Mouse (Mus musculus): ENCODE measurements around the gene Slit3. TPM values are rescaled to one million over a fixed set of nuclear protein-coding genes. Genes with fewer than 3 reads are reported as not detected.

Slit3 gene
- polyA plus RNA-seq, 1 experiment: not detected

DNA sequence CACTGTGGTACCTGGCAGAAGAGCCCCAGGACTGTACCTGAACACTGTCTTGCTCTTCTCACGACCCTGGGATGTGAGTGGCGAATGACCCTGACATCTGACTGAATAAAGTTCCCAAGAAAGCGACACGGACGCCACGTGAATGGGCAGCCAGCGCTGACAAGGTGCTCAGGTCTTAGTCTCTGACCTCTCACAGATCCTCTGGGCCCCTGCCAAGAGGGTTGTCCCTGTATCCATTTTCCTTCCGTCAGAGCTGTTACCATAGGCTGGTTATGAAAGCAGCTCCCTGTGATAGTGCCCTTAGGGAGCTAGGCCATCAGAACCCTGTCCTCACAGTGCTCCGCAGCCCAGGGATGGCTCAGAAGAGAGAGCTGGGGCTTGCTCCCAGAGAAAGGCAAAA is 149.4 kb downstream of the Slit3 start:
- TF ChIP-seq TAL1 (IDR thresholded peaks at IDR 0.05; ENCODE audit: low read length) (no peak), GATA1 (IDR thresholded peaks at IDR 0.05; ENCODE audit: low read length) (no peak)
- Histone ChIP-seq H3K9me3 (ENCODE audit: control insufficient read depth, low read length) (0 out of 2 replicates have a peak, but pooled peaks cover 3% of the 10 kb centered on the region), H3K4me1 (ENCODE audit: control insufficient read depth) (no peaks in the 10 kb centered on the region), H3K27me3 (ENCODE audit: control insufficient read depth) (no peaks in the 10 kb centered on the region), H3K36me3 (ENCODE audit: control insufficient read depth) (no peaks in the 10 kb centered on the region), H3K4me3 (replicated peaks) (no peak overlapping the region)

DNA sequence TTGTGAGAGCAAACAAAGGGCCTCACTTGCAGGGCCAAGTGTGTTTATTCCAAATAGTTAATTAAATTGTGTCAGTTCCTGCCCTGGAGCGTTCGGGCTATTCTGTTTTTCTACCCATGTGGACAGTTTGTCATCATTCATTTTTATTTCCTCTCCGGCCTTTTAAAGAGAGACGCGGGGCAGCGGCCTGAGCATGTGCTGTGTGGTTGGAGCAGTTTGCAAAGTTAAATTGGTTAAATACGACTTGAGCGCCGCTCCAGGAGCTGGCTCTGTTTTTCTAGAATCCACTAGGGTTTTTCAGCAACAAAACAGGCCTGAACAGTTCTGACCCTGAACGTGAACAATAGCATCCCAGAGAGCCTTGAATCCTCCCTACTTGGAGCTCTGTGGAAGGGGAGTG is 152.4 kb downstream of the Slit3 start:
- Histone ChIP-seq H3K4me1 (ENCODE audit: control insufficient read depth) (no peaks in the 10 kb centered on the region), H3K9me3 (ENCODE audit: control insufficient read depth, low read length) (no peaks in the 10 kb centered on the region), H3K4me3 (replicated peaks) (no peak overlapping the region), H3K27me3 (ENCODE audit: control insufficient read depth) (no peaks in the 10 kb centered on the region), H3K36me3 (ENCODE audit: control insufficient read depth) (no peaks in the 10 kb centered on the region)
- no peak for TF ChIP-seq TAL1 (IDR thresholded peaks at IDR 0.05; ENCODE audit: low read length)
- no peak for TF ChIP-seq GATA1 (IDR thresholded peaks at IDR 0.05; ENCODE audit: low read length)

DNA sequence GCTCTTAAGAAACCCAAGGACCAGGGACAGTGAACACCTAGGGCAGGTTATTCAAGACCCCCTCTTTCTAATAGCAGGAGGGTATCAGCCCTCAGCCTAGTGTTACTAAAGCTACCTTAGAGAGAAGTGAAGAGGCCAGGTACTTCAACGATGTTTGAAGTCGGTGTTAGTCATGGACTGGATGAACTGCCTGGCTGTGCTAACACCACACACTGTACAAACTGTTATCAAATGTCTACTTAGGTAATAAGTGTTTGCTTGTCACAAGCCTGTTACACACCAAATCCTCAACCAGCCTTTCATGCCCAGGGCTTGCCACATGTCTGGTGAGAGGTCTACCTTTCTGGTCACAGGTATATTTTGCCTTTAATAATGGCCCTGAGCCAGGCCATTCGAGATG is 153.0 kb downstream of the Slit3 start:
- Histone ChIP-seq H3K36me3 (ENCODE audit: control insufficient read depth) (no peaks in the 10 kb centered on the region), H3K9me3 (ENCODE audit: control insufficient read depth, low read length) (no peaks in the 10 kb centered on the region), H3K4me1 (ENCODE audit: control insufficient read depth) (no peaks in the 10 kb centered on the region), H3K4me3 (replicated peaks) (no peak overlapping the region), H3K27me3 (ENCODE audit: control insufficient read depth) (no peaks in the 10 kb centered on the region)
- no peak for TF ChIP-seq TAL1 (IDR thresholded peaks at IDR 0.05; ENCODE audit: low read length)
- TF ChIP-seq GATA1 (IDR thresholded peaks at IDR 0.05; ENCODE audit: low read length): no peak

DNA sequence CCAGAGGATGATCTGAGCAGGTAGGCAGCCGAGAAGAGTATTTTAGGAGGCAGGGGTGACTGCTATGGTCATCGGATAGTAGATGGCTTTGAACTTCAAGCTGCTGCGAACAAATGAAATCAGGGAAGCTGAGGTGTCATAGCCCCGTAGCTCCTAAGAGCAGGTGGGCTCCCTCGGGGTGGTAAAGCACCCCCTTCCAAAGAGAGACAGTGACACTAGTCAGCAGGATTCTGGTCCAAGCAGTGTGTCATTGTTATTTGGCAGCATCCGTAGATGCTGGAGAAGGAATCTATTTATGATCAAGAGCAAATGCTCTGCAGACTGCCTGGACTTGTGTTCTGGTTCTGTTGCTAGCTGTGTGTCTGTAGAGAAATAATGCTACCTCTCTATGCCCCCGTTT is 154.3 kb downstream of the Slit3 start:
- no peaks in the 10 kb centered on the region for H3K4me1 ChIP-seq (ENCODE audit: control insufficient read depth)
- TF ChIP-seq TAL1 (IDR thresholded peaks at IDR 0.05; ENCODE audit: low read length) (no peak), GATA1 (IDR thresholded peaks at IDR 0.05; ENCODE audit: low read length) (no peak)
- H3K36me3 ChIP-seq (ENCODE audit: control insufficient read depth): no peaks in the 10 kb centered on the region
- H3K4me3 ChIP-seq (replicated peaks): no peak overlapping the region
- H3K27me3 ChIP-seq (ENCODE audit: control insufficient read depth): no peaks in the 10 kb centered on the region
- H3K9me3 ChIP-seq (ENCODE audit: control insufficient read depth, low read length): no peaks in the 10 kb centered on the region

GRCm38 (mm10) chr11:35276001-35276400 is 155.0 kb downstream of the Slit3 start:
- Histone ChIP-seq H3K36me3 (ENCODE audit: control insufficient read depth) (no peaks in the 10 kb centered on the region), H3K4me3 (replicated peaks) (no peak overlapping the region), H3K27me3 (ENCODE audit: control insufficient read depth) (no peaks in the 10 kb centered on the region), H3K9me3 (ENCODE audit: control insufficient read depth, low read length) (no peaks in the 10 kb centered on the region), H3K4me1 (ENCODE audit: control insufficient read depth) (no peaks in the 10 kb centered on the region)
- TF ChIP-seq TAL1 (IDR thresholded peaks at IDR 0.05; ENCODE audit: low read length) (no peak), GATA1 (IDR thresholded peaks at IDR 0.05; ENCODE audit: low read length) (no peak)

- Histone ChIP-seq H3K4me1 (ENCODE audit: control insufficient read depth) (no peaks in the 10 kb centered on the region), H3K4me3 (replicated peaks) (no peak overlapping the region), H3K9me3 (ENCODE audit: control insufficient read depth, low read length) (no peaks in the 10 kb centered on the region), H3K27me3 (ENCODE audit: control insufficient read depth) (no peaks in the 10 kb centered on the region), H3K36me3 (ENCODE audit: control insufficient read depth) (no peaks in the 10 kb centered on the region)
- TF ChIP-seq TAL1 (IDR thresholded peaks at IDR 0.05; ENCODE audit: low read length) (no peak), GATA1 (IDR thresholded peaks at IDR 0.05; ENCODE audit: low read length) (no peak)
These were observed 157.2 kb downstream of the Slit3 start for GRCm38 (mm10) chr11:35278128-35278769.

DNA sequence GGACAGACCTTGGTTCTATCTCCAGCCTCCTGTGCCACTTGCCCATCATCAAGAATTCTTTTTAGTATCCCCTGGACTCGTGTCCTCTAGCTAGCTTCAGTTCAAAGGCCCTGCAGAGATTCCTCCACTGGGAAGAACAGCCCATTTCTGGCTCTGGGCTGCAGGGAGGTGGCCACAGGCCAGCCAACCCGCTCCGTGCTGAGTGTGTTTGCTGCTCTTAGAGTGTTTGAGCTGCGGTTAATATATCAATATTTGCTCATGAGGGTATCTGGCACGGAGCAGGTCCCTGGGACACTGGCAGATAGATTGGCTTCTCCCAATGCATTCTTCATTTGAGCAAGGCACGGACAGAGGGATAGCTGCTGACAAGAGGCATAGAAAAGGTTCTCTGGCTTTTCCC is 159.8 kb downstream of the Slit3 start:
- no peaks in the 10 kb centered on the region for H3K9me3 ChIP-seq (ENCODE audit: control insufficient read depth, low read length)
- TF ChIP-seq GATA1 (IDR thresholded peaks at IDR 0.05; ENCODE audit: low read length) (no peak), TAL1 (IDR thresholded peaks at IDR 0.05; ENCODE audit: low read length) (no peak)
- no peaks in the 10 kb centered on the region for H3K4me1 ChIP-seq (ENCODE audit: control insufficient read depth)
- no peak overlapping the region for H3K4me3 ChIP-seq (replicated peaks)
- no peaks in the 10 kb centered on the region for H3K27me3 ChIP-seq (ENCODE audit: control insufficient read depth)
- H3K36me3 ChIP-seq (ENCODE audit: control insufficient read depth): no peaks in the 10 kb centered on the region

- Histone ChIP-seq H3K4me1 (ENCODE audit: control insufficient read depth) (no peaks in the 10 kb centered on the region), H3K36me3 (ENCODE audit: control insufficient read depth) (no peaks in the 10 kb centered on the region), H3K4me3 (replicated peaks) (no peak overlapping the region), H3K9me3 (ENCODE audit: control insufficient read depth, low read length) (no peaks in the 10 kb centered on the region), H3K27me3 (ENCODE audit: control insufficient read depth) (no peaks in the 10 kb centered on the region)
- no peak for TF ChIP-seq TAL1 (IDR thresholded peaks at IDR 0.05; ENCODE audit: low read length)
- no peak for TF ChIP-seq GATA1 (IDR thresholded peaks at IDR 0.05; ENCODE audit: low read length)
These were observed 161.1 kb downstream of the Slit3 start for GRCm38 (mm10) chr11:35282001-35282632.

DNA sequence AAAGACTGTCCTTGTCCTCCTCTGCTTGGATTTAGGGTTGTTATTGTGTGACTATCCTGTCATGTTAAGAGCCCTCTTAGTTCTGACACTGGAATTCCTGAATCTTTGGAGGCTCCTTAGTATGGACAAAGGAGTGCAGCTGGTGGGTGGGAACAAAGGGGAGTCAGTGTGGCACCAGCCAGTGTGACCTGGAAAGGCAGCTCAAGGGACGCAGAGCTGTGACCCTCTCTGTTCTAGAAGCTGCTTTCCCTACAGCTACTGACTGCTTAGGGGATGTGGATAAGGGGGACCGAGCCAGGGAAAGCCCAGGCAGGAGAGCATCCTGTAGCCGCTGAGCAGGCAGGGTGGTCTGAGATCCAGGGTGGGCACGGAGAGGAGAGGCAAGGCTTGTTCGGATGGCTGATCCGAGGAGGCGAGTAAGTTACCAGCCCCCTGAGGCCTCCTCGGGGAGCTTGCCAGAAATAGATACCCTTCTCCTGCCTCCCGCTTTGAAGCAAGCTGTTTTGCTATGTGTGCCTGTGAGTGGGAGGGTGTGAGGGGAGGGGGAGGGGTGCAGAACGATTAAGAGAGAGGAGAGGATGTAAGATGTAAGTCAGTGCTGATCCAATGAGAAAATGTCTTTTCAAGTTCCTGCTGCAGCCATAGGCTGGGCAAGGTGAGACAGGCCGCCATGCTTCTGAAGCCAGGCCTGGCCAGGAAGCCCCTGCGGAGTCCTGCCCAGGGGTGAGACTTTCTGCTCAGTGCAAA is 162.0 kb downstream of the Slit3 start:
- no peaks in the 10 kb centered on the region for H3K27me3 ChIP-seq (ENCODE audit: control insufficient read depth)
- no peaks in the 10 kb centered on the region for H3K36me3 ChIP-seq (ENCODE audit: control insufficient read depth)
- no peaks in the 10 kb centered on the region for H3K9me3 ChIP-seq (ENCODE audit: control insufficient read depth, low read length)
- TF ChIP-seq GATA1 (IDR thresholded peaks at IDR 0.05; ENCODE audit: low read length) (no peak), TAL1 (IDR thresholded peaks at IDR 0.05; ENCODE audit: low read length) (no peak)
- no peaks in the 10 kb centered on the region for H3K4me1 ChIP-seq (ENCODE audit: control insufficient read depth)
- no peak overlapping the region for H3K4me3 ChIP-seq (replicated peaks)
